Mouse (Mus musculus): ENCODE measurements at regions not wholly inside any gene's neighbourhood (a gene's known extent, or its start where the extent isn't known, plus 50 kb on each side); places are given as distances from the start of the nearest gene placed in this dataset.

- peak; percentile 0 for DNase-seq
Observed at GRCm38 (mm10) chrY:74732116-74732515, 108.4 kb downstream of the Gm21913 start.
